Mouse (Mus musculus) embryonic facial prominence, embryonic 15.5 days (tissue): ENCODE data around the gene Slc17a3. TPM values are rescaled to one million over a fixed set of nuclear protein-coding genes. Genes with fewer than 3 reads are reported as not detected.

Experiments used
- ATAC-seq: fragments of 200-750 bp; cut with Nextera tagmentation; 2 replicates; pipeline ENCODE4 v1.8.0; 2017; ENCODE audit warnings: low read depth, moderate TSS enrichment; ENCODE audit not compliant: insufficient number of reproducible peaks, low FRiP score, low TSS enrichment
- H3K27ac ChIP-seq: fragments of 300-500 bp; sonication (generic); replicated peaks from 2 replicates; pipeline ENCODE4 v1.5.1; 2015; ENCODE audit warnings: mild to moderate bottlenecking, inconsistent platforms
- H3K27me3 ChIP-seq: fragments of 300-500 bp; sonication (generic); 2 replicates; pipeline ENCODE4 v1.6.1; 2015; ENCODE audit warnings: inconsistent platforms
- H3K36me3 ChIP-seq: fragments of 300-500 bp; sonication (generic); 2 replicates; pipeline ENCODE4 v1.6.1; 2015; ENCODE audit warnings: mild to moderate bottlenecking, inconsistent platforms
- H3K4me1 ChIP-seq: fragments of 300-500 bp; sonication (generic); 2 replicates; pipeline ENCODE4 v1.6.1; 2015; ENCODE audit warnings: inconsistent platforms
- H3K4me2 ChIP-seq: fragments of 300-500 bp; sonication (generic); replicated peaks from 2 replicates; pipeline ENCODE4 v1.6.1; 2015; ENCODE audit warnings: mild to moderate bottlenecking, inconsistent platforms
- H3K4me3 ChIP-seq: fragments of 300-500 bp; sonication (generic); replicated peaks from 2 replicates; pipeline ENCODE4 v1.5.1; 2015; ENCODE audit warnings: mild to moderate bottlenecking, inconsistent platforms
- H3K9ac ChIP-seq: fragments of 300-500 bp; sonication (generic); 2 replicates; pipeline ENCODE4 v1.6.1; 2015; ENCODE audit warnings: inconsistent platforms
- H3K9me3 ChIP-seq: fragments of 300-500 bp; sonication (generic); replicated peaks from 2 replicates; pipeline ENCODE4 v1.6.1; 2016; ENCODE audit warnings: inconsistent platforms
- WGBS: fragments of 180-500 bp; shearing (Covaris S2); methylation state at CpG from one replicate; pipeline ENCODE4 v1.1.7; 2015; 5-methylcytosine and 5-hydroxymethylcytosine counted together
- polyA plus RNA-seq: library from polyadenylated mRNA; unstranded; fragments of >200 nt; fragmentation: Nextera tagmentation; extraction: Ambion mirVana; gene quantifications from 2 replicates; pipeline ENCODE4 v1.2.1, GENCODE M21; 2015

Gene Slc17a3
- polyA plus RNA-seq = not detected in 2 replicates

GRCm38 (mm10) chr13:23839308-23839707 lies at the start of gene Slc17a3:
Slc17a3 (plus strand) TSS chr13:23839434.
- H3K9me3 ChIP-seq = no peaks in the 10 kb centered on the region
- no peaks in the 10 kb centered on the region for H3K4me1 ChIP-seq
- WGBS = 76% methylated on average over 2 of the region's 2 CpGs
- H3K27ac ChIP-seq = no peak within 1 kb of the TSS
- no peak for ATAC-seq
- no peak within 1 kb of the TSS for H3K4me2 ChIP-seq
- no peak within 1 kb of the TSS for H3K4me3 ChIP-seq
- H3K36me3 ChIP-seq = no peaks in the 10 kb centered on the region
- no peaks in the 10 kb centered on the region for H3K27me3 ChIP-seq
- H3K9ac ChIP-seq = no peak within 1 kb of the TSS

GRCm38 (mm10) chr13:23792520-23792919 lies 46.7 kb upstream of the Slc17a3 start:
- no peaks in the 10 kb centered on the region for H3K4me1 ChIP-seq

DNA sequence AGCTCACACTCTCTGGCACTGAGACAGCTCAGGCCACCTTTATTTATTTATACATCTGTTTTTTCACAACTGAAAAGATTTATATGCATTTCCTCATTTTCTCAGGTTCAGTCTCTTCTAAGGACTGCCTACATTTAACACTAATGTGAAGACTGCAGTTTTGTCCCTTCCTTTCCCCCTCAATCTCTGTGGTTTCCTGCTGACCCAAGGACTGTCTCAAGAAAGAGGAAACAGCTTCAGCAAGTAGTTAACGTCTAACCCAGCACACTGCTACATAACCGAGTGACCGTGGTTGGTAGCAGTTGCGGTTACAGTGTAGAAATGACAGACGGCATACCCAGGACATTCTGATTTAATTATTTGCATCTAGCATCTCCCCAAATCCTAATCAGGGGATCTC lies 39.8 kb upstream of the Slc17a3 start:
- H3K27ac ChIP-seq = no peak overlapping the region
- no peaks in the 10 kb centered on the region for H3K9me3 ChIP-seq
- H3K27me3 ChIP-seq = no peaks in the 10 kb centered on the region; the same call in 1 of the 2 replicates
- H3K4me2 ChIP-seq = no peak overlapping the region
- H3K4me1 ChIP-seq = no peaks in the 10 kb centered on the region
- H3K9ac ChIP-seq = no peak overlapping the region
- no peak for ATAC-seq
- WGBS = 54% methylated on average over 5 of the region's 5 CpGs
- no peaks in the 10 kb centered on the region for H3K36me3 ChIP-seq
- H3K4me3 ChIP-seq = no peak overlapping the region

More at GRCm38 (mm10) chr13:23792520-23792919, 46.7 kb upstream of the Slc17a3 start:
- Histone ChIP-seq H3K27me3 (no peaks in the 10 kb centered on the region), H3K27ac (no peak overlapping the region), H3K4me2 (no peak overlapping the region), H3K4me3 (no peak overlapping the region), H3K9ac (no peak overlapping the region), H3K36me3 (no peaks in the 10 kb centered on the region), H3K9me3 (no peaks in the 10 kb centered on the region)
- no peak for ATAC-seq
- WGBS = 29% methylated on average over 2 of the region's 2 CpGs

DNA sequence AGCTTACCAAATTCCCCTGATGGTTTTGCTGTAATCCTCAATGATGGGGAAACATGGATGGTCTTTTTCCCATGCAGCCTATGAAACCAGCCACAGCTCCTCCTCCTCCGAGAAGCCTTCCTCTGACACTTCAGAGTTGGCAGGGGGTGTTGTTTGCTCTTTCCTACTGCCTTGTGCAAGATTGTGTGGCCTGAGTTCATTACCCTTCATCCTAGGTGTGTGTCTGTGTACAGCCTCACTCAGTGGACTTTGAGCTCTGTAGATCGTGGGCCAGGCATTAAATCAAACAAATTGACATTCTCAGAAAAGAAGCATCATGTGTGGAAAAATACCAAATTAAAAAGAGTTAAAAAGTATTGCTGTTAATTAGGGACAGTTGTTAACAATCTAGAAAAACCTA lies 34.7 kb upstream of the Slc17a3 start:
- Histone ChIP-seq H3K36me3 (no peaks in the 10 kb centered on the region), H3K9me3 (no peaks in the 10 kb centered on the region), H3K4me2 (no peak overlapping the region), H3K4me3 (no peak overlapping the region), H3K4me1 (no peaks in the 10 kb centered on the region), H3K27ac (no peak overlapping the region), H3K27me3 (no peaks in the 10 kb centered on the region; the same call in 1 of the 2 replicates), H3K9ac (no peak overlapping the region)
- 80% methylated on average over 2 of the region's 2 CpGs for WGBS
- no peak for ATAC-seq

DNA sequence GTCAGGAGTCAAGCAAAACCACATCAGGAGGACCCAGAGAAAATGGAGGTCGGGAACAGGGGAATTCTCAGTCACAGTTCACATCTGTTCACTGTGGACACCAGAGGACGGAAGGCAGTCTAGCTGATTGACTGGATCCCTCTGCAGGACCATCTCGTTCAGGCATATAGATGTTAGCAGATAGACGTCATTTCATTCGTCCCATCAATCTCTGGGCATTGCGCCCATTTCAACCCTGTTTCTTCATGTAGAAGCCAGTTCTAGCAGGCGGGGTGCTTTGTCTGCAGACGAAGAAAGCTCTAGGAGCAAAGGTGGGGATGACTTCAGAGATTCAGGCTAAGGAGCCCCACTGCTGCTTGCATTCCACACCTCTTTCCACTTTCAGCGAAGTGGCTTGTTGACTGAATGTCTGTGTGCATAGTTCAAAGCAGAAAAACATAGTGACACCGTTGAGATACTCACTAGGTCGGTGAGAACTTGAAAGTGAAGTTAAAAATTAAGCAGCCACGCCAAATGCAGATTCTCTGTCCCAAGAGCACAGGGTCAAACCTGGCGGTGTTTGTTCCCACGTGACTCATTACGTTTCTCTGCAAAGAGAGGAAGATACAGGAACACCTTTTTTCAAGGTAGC lies 32.7 kb upstream of the Slc17a3 start, which contains the start of gene Slc17a2:
Gene Slc17a2 (plus strand): TSS at position 572 of the 631 bp plus-strand sequence.
- 83% methylated on average over 15 of the region's 15 CpGs for WGBS
- Histone ChIP-seq H3K9ac (no peak within 1 kb of the TSS), H3K36me3 (no peaks in the 10 kb centered on the region), H3K27me3 (no peaks in the 10 kb centered on the region; the same call in 1 of the 2 replicates), H3K4me1 (no peaks in the 10 kb centered on the region), H3K27ac (no peak within 1 kb of the TSS), H3K4me2 (no peak within 1 kb of the TSS), H3K4me3 (no peak within 1 kb of the TSS), H3K9me3 (no peaks in the 10 kb centered on the region)
- no peak for ATAC-seq

DNA sequence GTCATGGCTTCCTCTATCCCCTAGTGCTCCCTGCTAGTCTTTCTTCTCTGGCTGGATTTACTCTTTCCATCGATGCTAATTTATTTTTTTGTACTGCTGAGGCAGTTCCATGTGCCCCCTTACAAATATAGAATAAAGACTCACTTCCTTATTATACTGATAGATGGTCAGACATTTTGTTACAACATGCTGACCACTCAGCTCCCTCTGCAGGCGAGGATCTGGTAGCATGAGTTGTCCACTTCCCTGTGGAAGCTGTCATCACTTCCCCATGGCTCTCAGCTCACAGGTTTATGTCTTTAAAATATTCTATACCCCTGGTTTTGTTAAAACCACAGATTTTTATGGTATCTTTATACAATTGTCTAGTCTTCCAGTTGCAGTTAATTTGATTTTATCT lies 23.1 kb upstream of the Slc17a3 start:
- Histone ChIP-seq H3K27me3 (no peaks in the 10 kb centered on the region), H3K4me2 (no peak overlapping the region), H3K9me3 (no peaks in the 10 kb centered on the region), H3K4me1 (no peaks in the 10 kb centered on the region), H3K27ac (no peak overlapping the region), H3K4me3 (no peak overlapping the region), H3K36me3 (no peaks in the 10 kb centered on the region), H3K9ac (no peak overlapping the region)
- no peak for ATAC-seq
- WGBS = 77% methylated on average over 2 of the region's 2 CpGs

GRCm38 (mm10) chr13:23820179-23820940 lies 18.9 kb upstream of the Slc17a3 start:
- no peaks in the 10 kb centered on the region for H3K9me3 ChIP-seq
- no peaks in the 10 kb centered on the region for H3K27me3 ChIP-seq
- no peaks in the 10 kb centered on the region for H3K4me1 ChIP-seq
- H3K36me3 ChIP-seq = no peaks in the 10 kb centered on the region
- no peak overlapping the region for H3K27ac ChIP-seq
- no peak for ATAC-seq
- no peak overlapping the region for H3K4me2 ChIP-seq
- WGBS = 71% methylated on average over 4 of the region's 4 CpGs
- H3K4me3 ChIP-seq = no peak overlapping the region
- no peak overlapping the region for H3K9ac ChIP-seq

- 81% methylated on average over 3 of the region's 3 CpGs for WGBS
- Histone ChIP-seq H3K4me2 (no peak overlapping the region), H3K27ac (no peak overlapping the region), H3K4me3 (no peak overlapping the region), H3K4me1 (no peaks in the 10 kb centered on the region), H3K27me3 (no peaks in the 10 kb centered on the region), H3K9ac (no peak overlapping the region), H3K36me3 (no peaks in the 10 kb centered on the region), H3K9me3 (no peaks in the 10 kb centered on the region)
- ATAC-seq = no peak
Measured at GRCm38 (mm10) chr13:23822213-23822612, 17.0 kb upstream of the Slc17a3 start.

GRCm38 (mm10) chr13:23826606-23827005 lies 12.6 kb upstream of the Slc17a3 start:
- no peak for ATAC-seq
- no peak overlapping the region for H3K4me3 ChIP-seq
- H3K36me3 ChIP-seq = no peaks in the 10 kb centered on the region
- WGBS = 59% methylated on average over 3 of the region's 3 CpGs
- no peaks in the 10 kb centered on the region for H3K9me3 ChIP-seq
- no peak overlapping the region for H3K27ac ChIP-seq
- H3K4me2 ChIP-seq = no peak overlapping the region
- H3K27me3 ChIP-seq = no peaks in the 10 kb centered on the region
- no peak overlapping the region for H3K9ac ChIP-seq
- no peaks in the 10 kb centered on the region for H3K4me1 ChIP-seq

GRCm38 (mm10) chr13:23833053-23833452 lies 6.2 kb upstream of the Slc17a3 start:
- Histone ChIP-seq H3K27me3 (no peaks in the 10 kb centered on the region), H3K36me3 (no peaks in the 10 kb centered on the region), H3K4me3 (no peak overlapping the region), H3K4me2 (no peak overlapping the region), H3K27ac (no peak overlapping the region), H3K9ac (no peak overlapping the region), H3K9me3 (no peaks in the 10 kb centered on the region), H3K4me1 (no peaks in the 10 kb centered on the region)
- ATAC-seq = no peak
- WGBS = 12% methylated on average over 6 of the region's 6 CpGs

DNA sequence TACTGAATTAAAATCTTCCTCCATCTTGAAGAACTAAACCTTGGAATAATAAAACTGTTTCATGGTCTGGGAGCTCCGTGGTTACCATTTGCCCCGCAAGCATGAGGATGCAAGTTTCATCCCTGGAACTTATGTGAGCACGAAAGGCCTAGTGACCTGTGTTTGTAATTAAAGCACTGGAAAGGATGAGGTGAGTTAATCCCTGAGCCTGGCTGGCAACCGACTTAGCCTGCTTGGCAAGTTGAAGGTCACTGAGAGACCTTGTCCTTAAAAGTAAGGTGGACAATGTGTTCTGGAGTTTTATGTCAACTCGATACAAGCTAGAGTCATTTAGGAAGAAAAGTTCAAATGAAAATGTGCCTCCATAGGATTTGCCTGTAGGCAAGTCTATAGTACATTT lies 4.4 kb upstream of the Slc17a3 start:
- 73% methylated on average over 5 of the region's 5 CpGs for WGBS
- Histone ChIP-seq H3K4me2 (no peak overlapping the region), H3K36me3 (no peaks in the 10 kb centered on the region), H3K27me3 (no peaks in the 10 kb centered on the region), H3K9ac (no peak overlapping the region), H3K27ac (no peak overlapping the region), H3K9me3 (no peaks in the 10 kb centered on the region), H3K4me1 (no peaks in the 10 kb centered on the region), H3K4me3 (no peak overlapping the region)
- ATAC-seq = no peak
